Mouse (Mus musculus) left cerebral cortex, adult 9 months (tissue): Measurements from ENCODE around the gene Fkbp1a.

Experiments
- DNase-seq, 2 experiments: peaks; one replicate each; pipeline ENCODE4 v3.0.0; 2022; ENCODE audit warnings: low spot score in 2 of 2

Gene Fkbp1a

GRCm38 (mm10) chr2:151546571-151546970 is 4.3 kb downstream of the Fkbp1a start:
- DNase-seq: no peak

- DNase-seq: no peak
Observed at GRCm38 (mm10) chr2:151549615-151550121, 7.4 kb downstream of the Fkbp1a start.

GRCm38 (mm10) chr2:151562930-151563921 is 20.9 kb downstream of the Fkbp1a start:
- no peak for DNase-seq

GRCm38 (mm10) chr2:151564006-151564405 is 21.7 kb downstream of the Fkbp1a start:
- DNase-seq: no peak

DNA sequence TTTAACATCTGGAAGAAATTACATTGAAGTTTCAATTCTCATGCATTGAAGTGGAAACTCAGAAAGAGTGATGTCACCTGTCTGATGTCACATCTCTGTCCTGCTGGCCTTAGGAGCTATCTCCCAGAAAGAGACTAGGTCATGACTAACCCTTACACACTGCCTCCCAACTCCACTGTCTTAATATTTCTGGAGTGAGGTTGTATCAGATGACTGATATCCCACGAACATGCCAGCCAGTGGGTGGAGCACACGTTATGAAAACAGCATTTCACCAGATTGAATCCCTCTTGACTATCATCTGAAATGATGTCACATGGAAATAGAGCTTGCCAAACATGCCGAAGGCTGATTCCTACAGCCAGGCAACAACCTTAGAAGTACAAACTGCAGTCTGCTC is 22.7 kb downstream of the Fkbp1a start:
- DNase-seq: no peak

DNA sequence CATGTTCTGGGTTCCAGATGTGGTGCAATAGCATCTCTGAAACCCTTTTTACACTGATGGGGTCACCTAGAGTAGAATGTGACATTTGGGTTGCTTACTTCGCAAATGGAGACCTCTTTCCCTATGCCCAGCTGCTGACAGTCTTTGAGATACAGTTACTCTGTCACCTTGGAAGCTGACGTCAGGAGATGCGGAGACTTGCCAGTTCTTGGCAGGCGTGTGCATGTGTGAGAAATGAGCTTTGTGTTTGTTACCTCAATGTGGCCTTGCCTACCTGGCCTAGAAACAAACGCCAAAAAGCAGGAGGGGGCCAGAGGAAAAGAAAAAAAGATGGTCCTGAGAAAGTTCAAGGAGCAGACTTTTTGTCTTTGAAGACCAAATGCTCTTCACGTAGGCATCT is 24.6 kb downstream of the Fkbp1a start:
- no peak for DNase-seq

GRCm38 (mm10) chr2:151569452-151569851 is 27.2 kb downstream of the Fkbp1a start:
- no peak for DNase-seq

GRCm38 (mm10) chr2:151571873-151572700 is 29.8 kb downstream of the Fkbp1a start, which contains the start of gene Sdcbp2:
TSS of gene Sdcbp2 (plus strand) at chr2:151572622.
- no peak for DNase-seq

- DNase-seq: peak in 1 of 2 experiments; percentile 65
Observed at GRCm38 (mm10) chr2:151573667-151574066, 31.4 kb downstream of the Fkbp1a start.

DNA sequence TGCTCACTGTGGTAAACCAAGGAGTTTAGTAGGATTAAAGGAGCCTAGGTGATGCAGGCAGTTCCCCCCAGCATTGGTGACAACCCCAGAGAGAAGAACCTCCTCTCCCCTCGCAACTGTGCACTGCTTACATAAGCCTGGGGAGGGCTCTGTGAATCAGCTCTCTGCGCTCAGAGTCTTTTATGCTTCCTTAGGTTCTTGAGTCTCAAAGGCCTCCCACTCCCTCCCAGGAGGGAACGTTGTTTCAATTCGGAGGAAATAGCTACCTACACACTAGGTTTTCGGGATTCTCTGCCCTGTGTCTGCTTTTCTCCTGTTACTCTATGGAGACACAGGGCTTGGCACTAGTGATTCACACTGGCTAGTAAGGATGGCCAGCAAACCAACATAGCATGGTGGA is 32.3 kb downstream of the Fkbp1a start:
- DNase-seq: peak; percentile 74 to 80

GRCm38 (mm10) chr2:151575119-151575698 is 32.9 kb downstream of the Fkbp1a start:
- DNase-seq: peak in 1 of 2 experiments; percentile 65

DNA sequence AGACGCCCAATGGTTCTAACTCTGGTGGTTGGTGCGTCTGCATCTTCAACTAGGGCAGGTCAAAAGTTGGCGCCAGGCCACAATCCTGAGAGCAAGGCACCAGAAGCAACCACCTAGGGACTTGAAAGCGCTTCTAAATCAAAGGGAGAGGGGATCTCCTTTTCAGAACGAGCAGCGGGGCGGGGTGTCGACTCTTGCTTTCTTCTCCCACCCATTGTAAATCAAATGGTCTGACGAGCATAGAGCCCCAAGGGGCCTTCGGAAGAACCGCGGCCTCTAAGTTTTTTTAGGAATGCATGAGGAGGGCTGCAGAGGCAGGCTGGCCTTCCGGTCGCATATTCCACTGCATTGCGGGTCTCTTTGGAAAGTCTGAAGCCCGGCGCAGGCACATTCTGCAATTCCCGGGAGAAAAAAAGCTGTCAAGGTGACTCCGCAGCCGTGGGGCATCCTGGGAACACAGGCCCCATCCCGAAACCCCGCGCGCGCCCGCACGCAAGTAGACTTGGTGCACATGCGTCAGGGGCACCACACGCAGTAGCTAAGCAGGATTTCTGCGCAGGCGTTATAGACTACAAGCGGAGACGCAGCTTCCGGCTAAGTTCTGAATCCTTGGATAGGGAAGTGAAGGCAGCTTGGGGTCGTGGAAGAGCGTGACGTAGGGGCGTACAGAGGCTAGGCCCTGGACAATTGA is 33.6 kb downstream of the Fkbp1a start:
- peak; percentile 88 to 93 for DNase-seq

DNA sequence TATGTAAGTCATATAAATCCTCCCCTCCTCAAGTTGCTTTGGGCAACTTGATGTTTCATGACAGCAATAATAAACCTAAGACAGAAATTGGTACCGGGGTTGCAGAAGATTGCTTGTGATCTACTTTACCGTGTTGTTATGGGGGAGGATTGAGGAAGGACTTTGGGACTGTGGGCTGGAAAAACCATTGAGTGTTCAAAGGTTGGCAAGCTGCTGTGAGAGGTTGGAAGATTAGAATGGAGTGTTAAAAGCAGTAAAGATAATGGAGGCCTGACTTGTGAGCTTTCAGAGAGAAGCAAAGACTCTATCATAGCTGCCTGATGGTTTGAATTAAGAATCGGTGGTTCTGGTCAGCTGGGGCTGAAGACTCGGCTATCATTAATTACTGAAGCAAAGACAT is 36.9 kb downstream of the Fkbp1a start:
- no peak for DNase-seq

DNA sequence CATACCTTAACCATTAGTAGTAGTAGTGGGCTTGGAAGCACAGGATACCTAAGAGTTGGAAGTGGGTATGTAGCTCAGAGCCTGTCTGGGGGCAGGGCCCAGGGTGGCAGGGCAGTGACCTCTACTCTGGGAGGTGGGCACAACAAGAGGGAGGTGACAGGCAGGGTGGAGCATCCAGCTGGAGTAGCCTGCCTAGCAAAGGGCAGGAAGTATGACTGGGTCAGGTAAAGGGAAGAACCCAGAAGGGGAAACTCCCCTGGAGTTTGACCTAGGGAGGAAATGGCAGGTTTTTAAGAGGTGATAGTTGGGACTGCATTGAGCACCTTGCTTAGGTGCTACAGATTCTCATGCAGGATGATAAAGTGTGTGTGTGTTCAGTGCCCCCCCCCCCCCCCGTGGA is 38.7 kb downstream of the Fkbp1a start:
- no peak for DNase-seq

DNA sequence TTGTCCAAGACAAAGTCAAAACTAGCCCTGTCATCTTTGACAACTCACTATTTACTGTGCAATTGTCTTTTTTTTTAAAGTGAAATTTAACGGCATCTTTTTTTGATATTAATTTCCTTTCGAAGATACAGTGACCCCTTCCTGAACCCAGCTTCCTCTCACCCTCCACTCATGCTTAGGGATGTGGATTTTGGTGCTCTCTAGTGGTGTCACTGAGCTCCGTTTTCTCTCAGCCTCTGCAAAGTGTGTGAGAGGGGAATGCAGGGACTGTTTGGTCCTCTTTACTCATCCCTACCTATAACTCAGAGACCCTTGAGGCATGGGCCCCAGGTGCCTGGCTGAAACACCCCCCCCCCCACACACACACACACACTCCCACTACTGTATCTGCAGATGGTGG is 43.7 kb downstream of the Fkbp1a start:
- no peak for DNase-seq

GRCm38 (mm10) chr2:151586807-151587206 is 44.5 kb downstream of the Fkbp1a start:
- DNase-seq: no peak

GRCm38 (mm10) chr2:151587306-151587705 is 45.0 kb downstream of the Fkbp1a start:
- no peak for DNase-seq

GRCm38 (mm10) chr2:151598068-151598467 is 55.8 kb downstream of the Fkbp1a start:
- DNase-seq: peak in 1 of 2 experiments; percentile 80

DNA sequence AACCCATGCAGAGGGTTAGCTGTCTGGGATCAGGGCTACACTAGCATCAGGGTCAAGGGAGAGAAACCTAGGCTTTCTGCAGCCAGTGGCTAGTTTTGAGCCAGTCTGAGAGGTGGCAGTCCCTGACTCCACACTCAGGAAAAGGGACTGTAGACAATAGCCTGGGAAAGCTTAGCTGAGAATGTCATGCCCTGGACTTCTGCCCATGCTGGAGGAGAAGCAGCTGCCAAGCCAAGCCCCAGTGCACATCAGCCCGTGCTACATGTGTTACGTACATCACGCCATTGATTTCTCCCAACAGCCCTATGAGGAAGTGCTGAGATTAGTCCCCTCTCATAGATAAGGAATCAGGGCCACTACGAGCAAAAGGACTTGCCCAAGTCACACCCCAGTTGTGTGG is 59.8 kb downstream of the Fkbp1a start:
- no peak for DNase-seq

DNA sequence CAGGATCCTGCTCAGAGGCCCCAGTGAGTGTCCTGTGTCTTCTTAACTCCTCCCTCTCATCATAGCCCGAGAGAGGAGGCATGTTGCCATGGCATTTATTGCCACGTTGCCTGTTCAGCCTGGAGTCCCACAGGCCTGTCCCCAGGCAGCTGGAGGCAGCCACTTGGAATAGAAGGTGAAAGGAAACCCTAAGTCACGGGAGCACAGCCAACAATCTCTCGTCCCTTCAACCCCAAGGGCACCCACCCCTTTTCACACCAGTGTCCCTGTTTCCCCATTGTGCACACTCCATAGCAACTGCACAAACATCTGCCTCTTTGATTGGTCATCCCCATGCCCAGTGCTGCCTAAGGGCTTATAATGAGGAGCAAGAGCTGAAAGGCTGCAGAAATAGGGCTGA is 61.3 kb downstream of the Fkbp1a start:
- peak in 1 of 2 experiments; percentile 55 for DNase-seq

GRCm38 (mm10) chr2:151605437-151605987 is 63.2 kb downstream of the Fkbp1a start:
- DNase-seq: peak; percentile 67 to 88
